Mouse (Mus musculus): ENCODE results near the gene Rsph3a.
"Not testable (repeated sequence)": the region's sequence is repeated elsewhere in the genome, so short reads cannot be mapped to it uniquely, and the experiment has no call there.

DNA sequence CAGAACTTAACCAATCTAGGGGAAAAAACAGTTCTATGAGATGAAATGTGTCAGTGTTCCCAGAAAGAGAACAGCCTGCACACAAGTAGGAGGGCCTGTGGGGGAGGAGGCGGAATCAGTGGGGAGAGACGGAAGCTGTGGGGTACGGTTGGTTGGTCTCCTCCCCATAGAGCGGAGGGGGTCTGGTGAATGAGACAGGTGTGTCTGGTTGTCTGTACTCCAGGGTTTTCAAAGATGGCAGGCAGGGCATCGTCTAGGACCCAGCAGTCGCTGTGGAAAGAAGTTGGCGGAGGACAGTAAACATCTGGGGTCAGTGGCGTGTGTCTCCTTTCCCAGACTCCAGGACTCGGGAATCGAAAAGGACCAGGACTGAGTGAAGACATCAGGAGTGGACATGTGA is 57.8 kb downstream of the Rsph3a start:
- TF ChIP-seq CTCF (IDR thresholded peaks at IDR 0.05; ENCODE audit: borderline replicate concordance, extremely low read depth, insufficient read depth, insufficient read length); POLR2A (IDR thresholded peaks at IDR 0.05; ENCODE audit: borderline replicate concordance, extremely low read depth, insufficient read depth, insufficient read length, poor library complexity, severe bottlenecking): not testable (repeated sequence)

Data from brain, embryonic 14.5 days (tissue).